Mouse (Mus musculus): ENCODE measurements around the gene Vmac.

Vmac gene

GRCm38 (mm10) chr17:56686801-56687200, 31.0 kb downstream of the Vmac start:
- DNase-seq (ENCODE audit: extremely low spot score), result no peak

- DNase-seq (ENCODE audit: extremely low spot score), result no peak
Observed at GRCm38 (mm10) chr17:56684649-56685048, 33.2 kb downstream of the Vmac start.

GRCm38 (mm10) chr17:56683546-56684140, 34.2 kb downstream of the Vmac start:
- no peak for DNase-seq (ENCODE audit: extremely low spot score)

GRCm38 (mm10) chr17:56682880-56683279, 34.9 kb downstream of the Vmac start:
- DNase-seq (ENCODE audit: extremely low spot score), result no peak

- DNase-seq (ENCODE audit: extremely low spot score), result no peak
Observed at GRCm38 (mm10) chr17:56681791-56682190, 36.0 kb downstream of the Vmac start.

- peak; percentile 39 for DNase-seq (ENCODE audit: extremely low spot score)
Observed at GRCm38 (mm10) chr17:56673647-56674416, 44.0 kb downstream of the Vmac start.

- DNase-seq (ENCODE audit: extremely low spot score), result peak; percentile 100
Observed at GRCm38 (mm10) chr17:56672941-56673646, 44.7 kb downstream of the Vmac start, which contains the start of gene Ranbp3. Ranbp3 (plus strand) TSS chr17:56673294.

GRCm38 (mm10) chr17:56669766-56670165, 48.1 kb downstream of the Vmac start:
- no peak for DNase-seq (ENCODE audit: extremely low spot score)

GRCm38 (mm10) chr17:56668384-56669144, 49.3 kb downstream of the Vmac start:
- DNase-seq (ENCODE audit: extremely low spot score), result peak; percentile 87

- DNase-seq (ENCODE audit: extremely low spot score), result no peak
Observed at GRCm38 (mm10) chr17:56667591-56667990, 50.2 kb downstream of the Vmac start.

- no peak for DNase-seq (ENCODE audit: extremely low spot score)
Observed at GRCm38 (mm10) chr17:56666384-56666783, 51.4 kb downstream of the Vmac start.

GRCm38 (mm10) chr17:56664333-56664732, 53.5 kb downstream of the Vmac start:
- peak; percentile 73 for DNase-seq (ENCODE audit: extremely low spot score)

Data from embryo, embryonic 9.5 days (tissue).